Mouse (Mus musculus): ENCODE data around the gene Kdm2b.

DNA sequence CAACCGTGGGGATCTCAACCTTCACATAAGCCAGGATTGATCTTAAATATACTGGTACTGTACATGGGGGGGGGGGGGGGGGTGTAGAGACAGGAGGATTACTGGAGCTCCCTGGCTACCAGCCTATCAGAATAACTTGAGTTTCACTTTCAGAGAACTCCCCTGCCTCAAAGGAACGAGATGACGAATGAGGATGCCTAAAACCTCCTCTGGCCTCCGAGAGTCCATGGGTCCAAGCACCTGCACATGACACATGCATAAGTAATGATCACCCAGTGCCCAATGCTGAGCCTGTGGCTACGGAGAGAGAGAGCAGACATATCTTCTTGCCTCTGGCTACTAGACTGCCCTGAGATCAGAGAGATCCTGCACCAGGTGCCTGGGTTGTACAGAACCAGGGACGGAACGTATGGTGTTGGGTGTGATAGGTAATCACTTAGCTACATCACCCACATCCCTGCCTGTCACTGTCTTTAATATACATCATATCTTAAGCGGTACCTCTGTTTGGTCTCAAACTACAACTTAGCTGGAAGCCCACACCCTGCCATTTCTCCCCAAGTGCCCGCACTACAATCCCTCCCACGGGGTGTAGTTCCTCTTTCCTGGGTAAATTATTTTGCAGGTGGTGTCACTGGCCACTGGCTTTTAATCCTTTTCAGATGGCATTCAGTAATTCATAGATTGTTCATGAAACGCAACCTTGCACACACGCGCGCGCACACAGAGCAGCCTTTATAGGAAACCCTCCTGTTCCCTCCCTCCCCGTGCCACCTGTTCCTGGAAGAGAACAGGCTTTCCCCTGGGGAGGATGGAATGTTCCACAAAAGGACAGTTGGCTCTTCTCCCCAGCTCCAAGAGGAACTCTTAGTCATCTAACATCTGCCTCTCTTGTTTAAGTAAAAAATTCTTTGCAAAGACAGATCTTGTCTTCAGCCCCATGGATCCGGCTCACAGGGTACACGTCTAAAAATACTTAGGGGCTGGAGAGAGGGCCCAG lies 7.9 kb upstream of the Kdm2b start:
- TF ChIP-seq CTCF (IDR thresholded peaks at IDR 0.05; ENCODE audit: extremely low read depth, insufficient read depth, insufficient read length, insufficient replicate concordance), result no peak
- no peak for TF ChIP-seq POLR2A (IDR thresholded peaks at IDR 0.05; ENCODE audit: low read depth, low read length)

Data from spleen, adult 2 months (tissue).